Mouse (Mus musculus) erythroblast, embryonic 14.5 days (primary cell): Measurements from ENCODE around the gene Accsl. TPM values are rescaled to one million over a fixed set of nuclear protein-coding genes. Genes with fewer than 3 reads are reported as not detected.

Source experiments
- H3K27me3 ChIP-seq: 2 replicates; pipeline ENCODE4 v1.6.1; 2012; ENCODE audit warnings: inconsistent platforms; ENCODE audit not compliant: control insufficient read depth
- H3K36me3 ChIP-seq: 2 replicates; pipeline ENCODE4 v1.6.1; 2012; ENCODE audit warnings: mild to moderate bottlenecking, inconsistent platforms; ENCODE audit not compliant: control insufficient read depth
- H3K4me1 ChIP-seq: 2 replicates; pipeline ENCODE4 v1.6.1; 2012; ENCODE audit warnings: inconsistent platforms; ENCODE audit not compliant: control insufficient read depth
- H3K4me3 ChIP-seq: replicated peaks from 2 replicates; pipeline ENCODE3; 2012; ENCODE audit warnings: moderate library complexity, mild to moderate bottlenecking, inconsistent platforms
- H3K9me3 ChIP-seq: 2 replicates; pipeline ENCODE4 v1.6.1; 2012; ENCODE audit warnings: low read length, inconsistent platforms, mixed read lengths; ENCODE audit not compliant: control insufficient read depth
- GATA1 ChIP-seq: IDR thresholded peaks from 2 replicates; pipeline ENCODE4 v1.6.1; 2012; ENCODE audit warnings: low read length, inconsistent platforms, mixed read lengths
- TAL1 ChIP-seq: IDR thresholded peaks from 3 replicates; pipeline ENCODE4 v1.6.1; 2012; ENCODE audit warnings: low read length, inconsistent platforms, mixed read lengths
- polyA plus RNA-seq: library from polyadenylated mRNA; stranded (reverse); fragments of >175 nt; gene quantifications from 2 replicates; pipeline ENCODE4 v1.2.3, GENCODE M21; 2012

Gene Accsl
- polyA plus RNA-seq, 1 experiment, result not detected

- Histone ChIP-seq H3K4me3 (no peak overlapping the region), H3K36me3 (no peaks in the 10 kb centered on the region), H3K4me1 (no peaks in the 10 kb centered on the region), H3K27me3 (no peaks in the 10 kb centered on the region), H3K9me3 (no peaks in the 10 kb centered on the region)
- TF ChIP-seq TAL1, result no peak
- no peak for TF ChIP-seq GATA1
Measured at GRCm38 (mm10) chr2:93880450-93880849, 11.5 kb upstream of the Accsl start.

DNA sequence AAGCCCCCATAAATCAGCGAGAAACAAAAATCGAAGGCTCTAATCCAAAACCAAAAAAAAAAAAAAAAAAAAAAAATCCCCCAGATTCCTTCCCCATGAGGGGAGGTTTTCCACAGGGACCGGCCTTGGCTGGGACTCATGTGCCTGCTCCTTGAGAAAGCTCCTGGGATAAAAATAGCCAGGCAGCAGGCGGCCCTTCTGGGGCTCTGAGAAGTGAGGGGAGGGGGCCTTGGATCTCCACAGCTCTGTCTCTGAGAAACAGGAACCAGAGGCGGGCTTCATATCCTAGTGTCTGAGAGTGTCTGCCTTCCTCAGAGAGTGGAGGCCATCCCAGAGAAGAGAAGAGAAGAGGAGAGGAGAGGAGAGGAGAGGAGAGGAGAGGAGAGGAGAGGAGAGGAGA, 8.0 kb upstream of the Accsl start:
- Histone ChIP-seq H3K36me3 (no peaks in the 10 kb centered on the region), H3K4me1 (no peaks in the 10 kb centered on the region), H3K27me3 (no peaks in the 10 kb centered on the region), H3K4me3 (no peak overlapping the region), H3K9me3 (no peaks in the 10 kb centered on the region)
- TF ChIP-seq GATA1, result no peak
- TF ChIP-seq TAL1, result no peak

DNA sequence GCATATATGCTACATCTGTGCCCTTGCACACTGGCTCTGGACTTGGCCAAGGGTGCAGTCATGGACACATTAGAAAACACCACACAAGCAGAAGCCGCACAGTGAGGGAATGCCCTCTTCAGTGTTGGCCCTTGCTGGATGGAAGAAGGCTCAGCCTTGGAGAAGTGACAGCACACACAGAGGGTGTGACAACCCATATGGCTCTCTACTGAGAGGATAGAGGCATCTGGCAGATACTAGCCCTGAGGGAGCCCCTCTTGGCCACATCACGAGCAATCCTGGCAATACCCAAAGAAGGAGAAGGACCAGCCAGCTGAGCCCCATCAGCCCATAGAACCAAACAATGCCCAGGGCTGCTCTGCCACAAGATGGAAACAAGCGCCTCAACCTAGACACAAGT, 5.6 kb upstream of the Accsl start:
- H3K36me3 ChIP-seq, result no peaks in the 10 kb centered on the region
- H3K9me3 ChIP-seq, result no peaks in the 10 kb centered on the region
- H3K4me1 ChIP-seq, result no peaks in the 10 kb centered on the region
- TF ChIP-seq TAL1 (no peak), GATA1 (no peak)
- no peak overlapping the region for H3K4me3 ChIP-seq
- no peaks in the 10 kb centered on the region for H3K27me3 ChIP-seq

DNA sequence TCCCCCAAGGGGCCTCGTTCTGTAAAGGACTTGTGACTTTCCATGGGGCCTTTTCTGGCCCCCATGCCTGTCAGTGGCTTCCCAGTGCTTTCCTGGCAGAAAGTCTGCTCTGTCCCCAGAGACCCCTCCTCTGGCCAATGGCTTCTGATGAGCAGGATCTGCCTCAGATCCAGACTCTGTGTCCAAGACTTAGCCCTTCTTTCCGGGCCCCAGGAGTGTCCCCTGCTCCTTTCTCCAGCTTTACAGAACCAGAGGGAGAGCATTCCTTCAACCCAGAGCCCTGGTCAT, 5.2 kb upstream of the Accsl start:
- H3K36me3 ChIP-seq, result no peaks in the 10 kb centered on the region
- H3K9me3 ChIP-seq, result no peaks in the 10 kb centered on the region
- H3K4me1 ChIP-seq, result no peaks in the 10 kb centered on the region
- H3K27me3 ChIP-seq, result no peaks in the 10 kb centered on the region
- no peak for TF ChIP-seq TAL1
- TF ChIP-seq GATA1, result no peak
- H3K4me3 ChIP-seq, result no peak overlapping the region

- Histone ChIP-seq H3K4me3 (no peak overlapping the region), H3K4me1 (no peaks in the 10 kb centered on the region), H3K27me3 (no peaks in the 10 kb centered on the region), H3K36me3 (no peaks in the 10 kb centered on the region), H3K9me3 (no peaks in the 10 kb centered on the region)
- TF ChIP-seq TAL1 (no peak), GATA1 (no peak)
Measured at GRCm38 (mm10) chr2:93873449-93874226, 4.7 kb upstream of the Accsl start.

DNA sequence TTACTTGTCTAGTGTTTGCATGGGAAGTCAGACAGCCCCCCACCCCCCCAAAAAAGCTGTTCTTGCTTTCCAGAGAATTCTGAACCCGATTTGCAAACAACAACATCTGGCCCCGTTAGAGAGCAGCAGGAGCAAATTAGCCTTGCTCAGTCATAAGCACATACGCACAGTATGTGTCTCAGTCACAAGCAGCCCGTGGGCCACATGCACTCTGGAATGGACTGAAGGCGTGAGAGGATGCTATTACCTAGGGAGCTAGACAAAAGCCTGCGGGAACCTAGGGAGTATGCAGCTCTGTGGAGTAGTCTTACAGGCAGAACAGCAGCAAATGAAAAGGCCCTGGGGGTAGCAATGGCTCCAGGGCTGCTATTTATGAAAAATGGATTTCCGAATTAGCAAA, 3.3 kb upstream of the Accsl start:
- H3K36me3 ChIP-seq, result no peaks in the 10 kb centered on the region
- H3K4me1 ChIP-seq, result no peaks in the 10 kb centered on the region
- TF ChIP-seq TAL1, result no peak
- TF ChIP-seq GATA1, result no peak
- H3K4me3 ChIP-seq, result no peak overlapping the region
- no peaks in the 10 kb centered on the region for H3K27me3 ChIP-seq
- no peaks in the 10 kb centered on the region for H3K9me3 ChIP-seq

GRCm38 (mm10) chr2:93871411-93871925, 2.5 kb upstream of the Accsl start:
- no peaks in the 10 kb centered on the region for H3K27me3 ChIP-seq

DNA sequence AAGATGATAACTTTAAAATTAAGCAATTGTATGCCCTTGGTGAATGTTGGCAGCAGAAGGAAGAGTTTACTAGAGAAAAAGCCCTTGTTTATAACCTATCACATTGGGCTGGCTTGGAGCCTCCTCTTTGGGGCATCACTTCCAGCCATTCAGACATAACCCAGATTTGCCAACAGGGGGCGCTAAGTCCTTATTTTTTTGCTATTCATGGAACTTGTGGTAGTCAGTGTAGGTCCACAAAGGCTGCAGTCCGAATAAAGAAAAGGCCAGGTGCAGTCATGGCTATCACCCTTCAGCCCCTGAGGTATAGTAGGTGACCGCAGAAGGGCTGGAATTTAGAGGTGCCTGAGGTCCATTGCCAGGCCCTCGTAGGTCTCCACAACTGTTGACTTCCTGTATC, 1.9 kb upstream of the Accsl start:
- Histone ChIP-seq H3K4me3 (no peak overlapping the region), H3K36me3 (no peaks in the 10 kb centered on the region), H3K27me3 (no peaks in the 10 kb centered on the region), H3K4me1 (no peaks in the 10 kb centered on the region), H3K9me3 (no peaks in the 10 kb centered on the region)
- TF ChIP-seq TAL1 (no peak), GATA1 (no peak)

More at GRCm38 (mm10) chr2:93871411-93871925, 2.5 kb upstream of the Accsl start:
- no peak for TF ChIP-seq GATA1
- no peak for TF ChIP-seq TAL1
- no peaks in the 10 kb centered on the region for H3K36me3 ChIP-seq
- H3K4me1 ChIP-seq, result no peaks in the 10 kb centered on the region
- H3K9me3 ChIP-seq, result no peaks in the 10 kb centered on the region
- H3K4me3 ChIP-seq, result no peak overlapping the region

DNA sequence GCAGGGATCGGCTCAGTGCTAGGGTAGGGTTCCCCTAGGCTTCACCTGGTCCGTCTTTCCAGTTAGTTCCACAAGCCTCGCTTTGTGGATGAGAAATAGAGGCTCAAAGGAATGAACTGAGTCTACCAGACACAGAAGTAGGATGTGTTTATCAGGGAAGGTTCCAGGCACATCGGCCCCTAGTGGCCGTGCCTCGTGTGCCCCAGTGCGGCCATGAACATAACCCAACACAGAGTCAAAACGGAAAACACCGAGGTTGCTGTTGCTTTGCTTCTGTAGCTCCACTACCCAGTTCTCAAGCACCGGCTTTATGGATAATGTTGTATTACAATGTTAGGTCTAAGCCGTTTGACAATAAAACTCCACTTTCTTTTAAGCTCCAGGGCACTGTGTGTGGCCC, 391 bp downstream of the Accsl start:
- TF ChIP-seq GATA1, result no peak
- H3K4me3 ChIP-seq, result no peak overlapping the region
- no peaks in the 10 kb centered on the region for H3K4me1 ChIP-seq
- no peaks in the 10 kb centered on the region for H3K36me3 ChIP-seq
- H3K27me3 ChIP-seq, result no peaks in the 10 kb centered on the region
- H3K9me3 ChIP-seq, result no peaks in the 10 kb centered on the region

DNA sequence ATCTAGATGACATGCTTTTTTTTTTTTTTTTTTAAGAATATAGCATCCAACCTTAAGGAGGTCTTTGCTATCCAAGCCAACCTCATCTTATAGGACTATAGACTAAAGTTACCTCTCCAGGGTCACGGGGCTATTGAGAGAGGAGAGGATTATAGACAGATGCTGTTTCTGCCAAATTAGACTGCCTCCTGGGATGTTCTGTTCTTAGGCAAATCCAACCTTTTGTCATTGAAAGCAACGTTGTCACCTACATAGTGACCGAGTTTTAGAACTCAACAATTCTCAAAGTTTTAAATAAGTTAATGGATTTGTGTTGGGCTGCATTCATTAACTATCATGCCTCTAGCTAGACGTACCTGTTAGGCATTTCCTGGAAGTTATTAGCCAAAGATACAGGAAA, 5.7 kb downstream of the Accsl start:
- Histone ChIP-seq H3K27me3 (no peaks in the 10 kb centered on the region), H3K4me1 (no peaks in the 10 kb centered on the region)
- no peak for TF ChIP-seq TAL1
- no peak for TF ChIP-seq GATA1

More for the DNA sequence above, 5.7 kb downstream of the Accsl start:
- no peak overlapping the region for H3K4me3 ChIP-seq
- no peaks in the 10 kb centered on the region for H3K9me3 ChIP-seq
- H3K36me3 ChIP-seq, result no peaks in the 10 kb centered on the region
